Mouse (Mus musculus): Measurements from ENCODE around the gene C1qa. TPM values are rescaled to one million over a fixed set of nuclear protein-coding genes. Genes with fewer than 3 reads are reported as not detected.

Gene C1qa
- polyA plus RNA-seq, 1 experiment from 2014 or later = 24.3 TPM

- Histone ChIP-seq H3K4me1 (no peaks in the 10 kb centered on the region), H3K27ac (no peak overlapping the region), H3K9ac (no peak overlapping the region), H3K9me3 (replicated peaks) (no peaks in the 10 kb centered on the region), H3K27me3 (0 out of 2 replicates have a peak, but pooled peaks cover 4% of the 10 kb centered on the region), H3K4me2 (no peak overlapping the region), H3K36me3 (no peaks in the 10 kb centered on the region), H3K4me3 (replicated peaks) (no peak overlapping the region)
- ATAC-seq (replicated peaks; ENCODE audit: low FRiP score) = 0 out of 2 replicates have a peak, but pooled peaks have one; percentile 36
- 15% methylated on average over 7 of the region's 7 CpGs for WGBS
These were observed 21.6 kb downstream of the C1qa start for GRCm38 (mm10) chr4:136876971-136877370.

- no peaks in the 10 kb centered on the region for H3K36me3 ChIP-seq
- no peaks in the 10 kb centered on the region for H3K9me3 ChIP-seq (replicated peaks)
These were observed 23.6 kb downstream of the C1qa start for GRCm38 (mm10) chr4:136875012-136875411.

GRCm38 (mm10) chr4:136868371-136868770 is 30.2 kb downstream of the C1qa start:
- ATAC-seq (replicated peaks; ENCODE audit: low FRiP score) = no peak
- Histone ChIP-seq H3K27ac (no peak overlapping the region), H3K9me3 (replicated peaks) (no peaks in the 10 kb centered on the region), H3K4me1 (peaks cover 19% of the 10 kb centered on the region), H3K27me3 (peaks cover 7% of the 10 kb centered on the region; the same call in 1 of the 2 replicates), H3K4me2 (no peak overlapping the region), H3K36me3 (no peaks in the 10 kb centered on the region), H3K9ac (no peak overlapping the region), H3K4me3 (replicated peaks) (no peak overlapping the region)
- 81% methylated on average over 6 of the region's 6 CpGs for WGBS

More at GRCm38 (mm10) chr4:136875012-136875411, 23.6 kb downstream of the C1qa start:
- 0 out of 2 replicates have a peak, but pooled peaks cover 4% of the 10 kb centered on the region for H3K27me3 ChIP-seq
- H3K4me3 ChIP-seq (replicated peaks) = no peak overlapping the region
- ATAC-seq (replicated peaks; ENCODE audit: low FRiP score) = no peak
- WGBS = 87% methylated on average over 14 of the region's 14 CpGs
- H3K27ac ChIP-seq = no peak overlapping the region
- no peak overlapping the region for H3K9ac ChIP-seq
- no peaks in the 10 kb centered on the region for H3K4me1 ChIP-seq
- H3K4me2 ChIP-seq = no peak overlapping the region

GRCm38 (mm10) chr4:136867690-136868345 is 30.8 kb downstream of the C1qa start:
- 14% methylated on average over 11 of the region's 12 CpGs for WGBS
- no peak overlapping the region for H3K4me2 ChIP-seq
- peaks cover 11% of the 10 kb centered on the region; the same call in 1 of the 2 replicates for H3K27me3 ChIP-seq
- H3K4me3 ChIP-seq (replicated peaks) = no peak overlapping the region
- H3K9ac ChIP-seq = no peak overlapping the region
- H3K36me3 ChIP-seq = no peaks in the 10 kb centered on the region
- ATAC-seq (replicated peaks; ENCODE audit: low FRiP score) = peak; percentile 18; the same call in 1 of the 2 replicates
- no peaks in the 10 kb centered on the region for H3K9me3 ChIP-seq (replicated peaks)
- peaks cover 24% of the 10 kb centered on the region for H3K4me1 ChIP-seq
- no peak overlapping the region for H3K27ac ChIP-seq

GRCm38 (mm10) chr4:136865531-136865930 is 33.1 kb downstream of the C1qa start:
- peaks cover 33% of the 10 kb centered on the region for H3K4me1 ChIP-seq
- WGBS = 71% methylated on average over 5 of the region's 5 CpGs

GRCm38 (mm10) chr4:136864751-136865470 is 33.7 kb downstream of the C1qa start:
- Histone ChIP-seq H3K36me3 (no peaks in the 10 kb centered on the region), H3K4me2 (no peak overlapping the region), H3K27ac (no peak overlapping the region), H3K4me3 (replicated peaks) (no peak overlapping the region), H3K9ac (no peak overlapping the region), H3K9me3 (replicated peaks) (no peaks in the 10 kb centered on the region), H3K27me3 (peaks cover 33% of the 10 kb centered on the region), H3K4me1 (peaks cover 33% of the 10 kb centered on the region)
- WGBS = 7% methylated on average over 15 of the region's 15 CpGs
- no peak for ATAC-seq (replicated peaks; ENCODE audit: low FRiP score)

More at GRCm38 (mm10) chr4:136865531-136865930, 33.1 kb downstream of the C1qa start:
- Histone ChIP-seq H3K27ac (no peak overlapping the region), H3K9me3 (replicated peaks) (no peaks in the 10 kb centered on the region), H3K9ac (no peak overlapping the region), H3K36me3 (no peaks in the 10 kb centered on the region), H3K4me3 (replicated peaks) (no peak overlapping the region), H3K4me2 (no peak overlapping the region), H3K27me3 (peaks cover 33% of the 10 kb centered on the region)
- no peak for ATAC-seq (replicated peaks; ENCODE audit: low FRiP score)

GRCm38 (mm10) chr4:136863517-136863916 is 35.1 kb downstream of the C1qa start:
- Histone ChIP-seq H3K4me1 (peaks cover 33% of the 10 kb centered on the region), H3K9me3 (replicated peaks) (no peaks in the 10 kb centered on the region), H3K9ac (no peak overlapping the region), H3K27me3 (peaks cover 33% of the 10 kb centered on the region), H3K4me2 (no peak overlapping the region), H3K4me3 (replicated peaks) (no peak overlapping the region), H3K36me3 (no peaks in the 10 kb centered on the region), H3K27ac (no peak overlapping the region)
- no peak for ATAC-seq (replicated peaks; ENCODE audit: low FRiP score)
- 46% methylated on average over 9 of the region's 9 CpGs for WGBS

GRCm38 (mm10) chr4:136862411-136862810 is 36.2 kb downstream of the C1qa start:
- ATAC-seq (replicated peaks; ENCODE audit: low FRiP score) = no peak
- Histone ChIP-seq H3K9me3 (replicated peaks) (no peaks in the 10 kb centered on the region), H3K4me2 (no peak overlapping the region), H3K36me3 (no peaks in the 10 kb centered on the region), H3K4me3 (replicated peaks) (no peak overlapping the region), H3K4me1 (peaks cover 25% of the 10 kb centered on the region), H3K9ac (no peak overlapping the region), H3K27ac (no peak overlapping the region), H3K27me3 (peaks cover 33% of the 10 kb centered on the region)
- WGBS = 68% methylated on average over 2 of the region's 2 CpGs

GRCm38 (mm10) chr4:136861806-136862205 is 36.8 kb downstream of the C1qa start:
- H3K36me3 ChIP-seq = no peaks in the 10 kb centered on the region
- no peaks in the 10 kb centered on the region for H3K9me3 ChIP-seq (replicated peaks)
- H3K27ac ChIP-seq = no peak overlapping the region
- no peak overlapping the region for H3K9ac ChIP-seq
- H3K4me2 ChIP-seq = no peak overlapping the region
- ATAC-seq (replicated peaks; ENCODE audit: low FRiP score) = no peak
- peaks cover 33% of the 10 kb centered on the region for H3K27me3 ChIP-seq
- WGBS = 14% methylated on average over 17 of the region's 17 CpGs
- peaks cover 25% of the 10 kb centered on the region for H3K4me1 ChIP-seq
- no peak overlapping the region for H3K4me3 ChIP-seq (replicated peaks)

- no peak for ATAC-seq (replicated peaks; ENCODE audit: low FRiP score)
- H3K27ac ChIP-seq = no peak overlapping the region
- H3K4me2 ChIP-seq = no peak overlapping the region
- peaks cover 28% of the 10 kb centered on the region for H3K27me3 ChIP-seq
- H3K9me3 ChIP-seq (replicated peaks) = no peaks in the 10 kb centered on the region
- no peaks in the 10 kb centered on the region for H3K36me3 ChIP-seq
- no peak overlapping the region for H3K9ac ChIP-seq
- 86% methylated on average over 7 of the region's 7 CpGs for WGBS
- peaks cover 20% of the 10 kb centered on the region for H3K4me1 ChIP-seq
- no peak overlapping the region for H3K4me3 ChIP-seq (replicated peaks)
These were observed 38.6 kb downstream of the C1qa start for GRCm38 (mm10) chr4:136860022-136860421.

- H3K4me3 ChIP-seq (replicated peaks) = no peak overlapping the region
- 42% methylated on average over 6 of the region's 6 CpGs for WGBS
- H3K36me3 ChIP-seq = no peaks in the 10 kb centered on the region
- no peaks in the 10 kb centered on the region for H3K9me3 ChIP-seq (replicated peaks)
- peaks cover 4% of the 10 kb centered on the region; the same call in 1 of the 2 replicates for H3K4me1 ChIP-seq
- no peaks in the 10 kb centered on the region for H3K27me3 ChIP-seq
- H3K9ac ChIP-seq = no peak overlapping the region
- H3K4me2 ChIP-seq = no peak overlapping the region
- no peak for ATAC-seq (replicated peaks; ENCODE audit: low FRiP score)
- H3K27ac ChIP-seq = no peak overlapping the region
These were observed 43.5 kb downstream of the C1qa start for GRCm38 (mm10) chr4:136855081-136855480.

GRCm38 (mm10) chr4:136852989-136853388 is 45.6 kb downstream of the C1qa start:
- H3K4me2 ChIP-seq = no peak overlapping the region
- H3K9me3 ChIP-seq (replicated peaks) = no peaks in the 10 kb centered on the region
- H3K36me3 ChIP-seq = no peaks in the 10 kb centered on the region
- no peak for ATAC-seq (replicated peaks; ENCODE audit: low FRiP score)
- no peak overlapping the region for H3K27ac ChIP-seq
- no peak overlapping the region for H3K4me3 ChIP-seq (replicated peaks)
- 56% methylated on average over 12 of the region's 12 CpGs for WGBS
- peaks cover 9% of the 10 kb centered on the region for H3K4me1 ChIP-seq
- no peak overlapping the region for H3K9ac ChIP-seq
- 0 out of 2 replicates have a peak, but pooled peaks cover 5% of the 10 kb centered on the region for H3K27me3 ChIP-seq

All from kidney, embryonic 15.5 days (tissue).